Mouse (Mus musculus) spleen, adult 2 months (tissue): ENCODE data around the gene Tns4.

Experiments used
- CTCF ChIP-seq: fragments of 200-500 bp; IDR thresholded peaks from 2 replicates; pipeline ENCODE4 v1.5.1; 2011; ENCODE audit warnings: mild to moderate bottlenecking, inconsistent platforms; ENCODE audit not compliant: insufficient read depth, insufficient read length, insufficient replicate concordance; ENCODE audit errors: extremely low read depth
- POLR2A ChIP-seq: fragments of 200-500 bp; IDR thresholded peaks from 2 replicates; pipeline ENCODE4 v1.6.1; 2011; ENCODE audit warnings: low read depth, low read length, inconsistent platforms

DNA sequence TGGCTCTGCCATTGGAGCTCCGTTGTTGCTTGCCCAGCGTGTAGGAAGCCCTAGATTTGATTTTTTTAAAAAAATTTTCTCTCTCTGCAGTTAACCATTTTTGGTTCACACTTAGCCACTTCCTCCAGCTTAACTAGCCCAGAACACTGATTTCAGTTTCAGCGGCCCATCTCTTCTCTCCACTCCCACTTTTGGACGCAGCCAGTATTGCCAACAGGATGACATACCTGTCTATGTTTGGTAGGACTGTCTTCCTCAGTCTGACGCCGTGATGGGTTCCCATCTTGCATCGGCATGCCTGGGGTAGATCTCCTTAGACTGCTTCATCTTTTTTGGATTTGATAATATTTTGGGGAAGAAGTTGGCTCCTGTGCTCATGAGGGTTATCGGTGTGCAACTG lies 1.3 kb upstream of the Tns4 start:
- TF ChIP-seq CTCF: no peak
- no peak for TF ChIP-seq POLR2A
